In genomic region chr3:127498197-127498741, GRCm38 (mm10) we compare ENCODE assay signal across 8 mouse cellular contexts. TPM values are rescaled to one million over a fixed set of nuclear protein-coding genes. Genes with fewer than 3 reads are reported as not detected.
A peak's percentile ranks its signal among the peaks of the same experiment; 100 is the strongest.
DNase-seq lines count a peak whose midpoint lies in the region; ATAC-seq and TF ChIP-seq lines count a peak whose summit lies in the region.

No protein-coding gene starts in this region.

- H3K36me3 ChIP-seq in kidney, embryonic 14.5 days (ENCODE audit: control insufficient read depth, insufficient read depth, low read length), result no peaks in the 10 kb centered on the region
- no peaks in the 10 kb centered on the region for H3K36me3 ChIP-seq in forebrain, embryonic 15.5 days
- H3K36me3 ChIP-seq in hindbrain, embryonic 15.5 days, result no peaks in the 10 kb centered on the region
- no peaks in the 10 kb centered on the region for H3K36me3 ChIP-seq in liver, embryonic 14.5 days (replicated peaks; ENCODE audit: control insufficient read depth, insufficient read depth, low read depth)

- peaks cover 26% of the 10 kb centered on the region for H3K27me3 ChIP-seq in kidney, embryonic 14.5 days (ENCODE audit: control insufficient read depth, insufficient read depth, low read length)
- peaks cover 3% of the 10 kb centered on the region; the same call in 1 of the 2 replicates for H3K27me3 ChIP-seq in forebrain, embryonic 15.5 days
- H3K27me3 ChIP-seq in hindbrain, embryonic 15.5 days, result peaks cover 3% of the 10 kb centered on the region; the same call in 1 of the 2 replicates
- H3K27me3 ChIP-seq in liver, embryonic 14.5 days (ENCODE audit: control insufficient read depth, insufficient read depth, low read length), result peaks cover 28% of the 10 kb centered on the region

- H3K27ac ChIP-seq in kidney, embryonic 14.5 days (ENCODE audit: low read depth, low read length), result no peak overlapping the region
- peak overlapping the region; percentile 73; the same call in 1 of the 2 replicates for H3K27ac ChIP-seq in forebrain, embryonic 15.5 days (replicated peaks)
- peak overlapping the region; percentile 82 for H3K27ac ChIP-seq in hindbrain, embryonic 15.5 days (replicated peaks)
- H3K27ac ChIP-seq in liver, embryonic 14.5 days, result no peak overlapping the region

- no peak for TF ChIP-seq CTCF in liver, embryonic 14.5 days (IDR thresholded peaks at IDR 0.05; ENCODE audit: low read depth)

- H3K4me2 ChIP-seq in kidney, embryonic 14.5 days (replicated peaks; ENCODE audit: low read depth, low read length), result peak overlapping the region; percentile 100
- H3K4me2 ChIP-seq in forebrain, embryonic 15.5 days (replicated peaks), result peak overlapping the region; percentile 88
- H3K4me2 ChIP-seq in hindbrain, embryonic 15.5 days, result peak overlapping the region; percentile 99
- peak overlapping the region; percentile 81 for H3K4me2 ChIP-seq in liver, embryonic 14.5 days (ENCODE audit: low read depth)

- no peaks in the 10 kb centered on the region for H3K9me3 ChIP-seq in kidney, embryonic 14.5 days (ENCODE audit: control insufficient read depth, low read length)
- no peaks in the 10 kb centered on the region for H3K9me3 ChIP-seq in forebrain, embryonic 15.5 days
- H3K9me3 ChIP-seq in hindbrain, embryonic 15.5 days, result no peaks in the 10 kb centered on the region
- no peaks in the 10 kb centered on the region for H3K9me3 ChIP-seq in liver, embryonic 14.5 days (ENCODE audit: control insufficient read depth, low read length)

- 2% methylated on average over 20 of the region's 23 CpGs for WGBS in kidney, embryonic 14.5 days
- WGBS in forebrain, embryonic 15.5 days, result under 1% methylated on average over 23 of the region's 23 CpGs
- under 1% methylated on average over 20 of the region's 23 CpGs for WGBS in hindbrain, embryonic 15.5 days
- 2% methylated on average over 22 of the region's 23 CpGs for WGBS in liver, embryonic 14.5 days (ENCODE audit: insufficient replicate concordance)

- TF ChIP-seq EP300 in liver, embryonic 14.5 days (IDR thresholded peaks at IDR 0.05; ENCODE audit: low read depth), result no peak

- peak overlapping the region; percentile 67 for H3K9ac ChIP-seq in kidney, embryonic 14.5 days (ENCODE audit: low read depth, low read length)
- peak overlapping the region; percentile 82 for H3K9ac ChIP-seq in forebrain, embryonic 15.5 days (replicated peaks)
- H3K9ac ChIP-seq in hindbrain, embryonic 15.5 days, result peak overlapping the region; percentile 90
- H3K9ac ChIP-seq in liver, embryonic 14.5 days (replicated peaks), result 0 out of 2 replicates have a peak overlapping the region, but pooled peaks have one; percentile 40

- peak overlapping the region; percentile 59 for H3K4me3 ChIP-seq in kidney, embryonic 14.5 days (ENCODE audit: low read length)
- H3K4me3 ChIP-seq in forebrain, embryonic 15.5 days, result peak overlapping the region; percentile 59
- H3K4me3 ChIP-seq in hindbrain, embryonic 15.5 days, result peak overlapping the region; percentile 84
- peak overlapping the region; percentile 22 to 51; a peak in 3 of 4 replicates for H3K4me3 ChIP-seq in liver, embryonic 14.5 days (ENCODE audit: insufficient read depth in 1 of 2, low read depth in 2 of 2, low read length in 2 of 2)

- no peak for DNase-seq in kidney, adult 18-20 months
- DNase-seq in cerebellum, adult 11-12 months, result peak; percentile 30
- DNase-seq in liver, embryonic 14.5 days (ENCODE audit: low read depth in 3 of 3, low spot score in 3 of 3), result peak in 2 of 3 experiments; percentile 10 to 14
- peak; percentile 58 to 66 for DNase-seq in right cerebral cortex, postnatal 10 days (ENCODE audit: low spot score in 2 of 2)
- DNase-seq in thymus, postnatal 10 days (ENCODE audit: low spot score in 2 of 2), result no peak

- peak; percentile 77 for ATAC-seq in kidney, embryonic 14.5 days (ENCODE audit: low FRiP score, low TSS enrichment)
- ATAC-seq in forebrain, embryonic 15.5 days (replicated peaks), result peak; percentile 84
- ATAC-seq in hindbrain, embryonic 15.5 days (ENCODE audit: low FRiP score, low read depth), result peak; percentile 89
- peak; percentile 57; the same call in 1 of the 2 replicates for ATAC-seq in liver, embryonic 14.5 days (ENCODE audit: insufficient read depth)

- H3K4me1 ChIP-seq in kidney, embryonic 14.5 days (ENCODE audit: control insufficient read depth, insufficient read depth, low read length), result peaks cover 5% of the 10 kb centered on the region
- peaks cover 17% of the 10 kb centered on the region for H3K4me1 ChIP-seq in forebrain, embryonic 15.5 days
- H3K4me1 ChIP-seq in hindbrain, embryonic 15.5 days (replicated peaks), result peaks cover 17% of the 10 kb centered on the region
- H3K4me1 ChIP-seq in liver, embryonic 14.5 days (replicated peaks; ENCODE audit: control insufficient read depth in 2 of 2, insufficient read depth in 2 of 2, low read length in 1 of 2), result no peaks in the 10 kb centered on the region

RNA-seq across cellular contexts. Expression of gene Ank2, which starts 0.9 kb away (rescaled TPM):
- polyA plus RNA-seq in kidney, embryonic 14.5 days (2014; fragmentation: Nextera tagmentation; extraction: Ambion mirVana), result 8.8 and 11.5 TPM in 2 replicates
- 158 and 159 TPM in 2 replicates for polyA plus RNA-seq in forebrain, embryonic 15.5 days (2015; fragmentation: Nextera tagmentation; extraction: Ambion mirVana)
- 157 and 193 TPM in 2 replicates for polyA plus RNA-seq in hindbrain, embryonic 15.5 days (2015; fragmentation: Nextera tagmentation; extraction: Ambion mirVana)
- 4.4 and 5.2 TPM in 2 replicates for polyA plus RNA-seq in liver, embryonic 14.5 days (2012; rRNA removed)
- polyA plus RNA-seq in liver, embryonic 14.5 days (2014; fragmentation: Nextera tagmentation; extraction: Ambion mirVana), result 4.8 and 5.5 TPM in 2 replicates

RNA-seq across cellular contexts. Expression of gene Larp7, which starts 54.9 kb away (rescaled TPM):
- polyA plus RNA-seq in kidney, embryonic 14.5 days (2014; fragmentation: Nextera tagmentation; extraction: Ambion mirVana), result 65.2 and 72.5 TPM in 2 replicates
- 33.9 and 37.9 TPM in 2 replicates for polyA plus RNA-seq in forebrain, embryonic 15.5 days (2015; fragmentation: Nextera tagmentation; extraction: Ambion mirVana)
- polyA plus RNA-seq in hindbrain, embryonic 15.5 days (2015; fragmentation: Nextera tagmentation; extraction: Ambion mirVana), result 27.5 and 31.7 TPM in 2 replicates
- polyA plus RNA-seq in liver, embryonic 14.5 days (2012; rRNA removed), result 7.7 and 22.4 TPM in 2 replicates
- 29.9 and 33.3 TPM in 2 replicates for polyA plus RNA-seq in liver, embryonic 14.5 days (2014; fragmentation: Nextera tagmentation; extraction: Ambion mirVana)

RNA-seq across cellular contexts. Expression of gene Zgrf1, which starts 55.0 kb away (rescaled TPM):
- 5.7 and 14.0 TPM in 2 replicates for polyA plus RNA-seq in kidney, embryonic 14.5 days (2014; fragmentation: Nextera tagmentation; extraction: Ambion mirVana)
- 5.1 and 6.0 TPM in 2 replicates for polyA plus RNA-seq in forebrain, embryonic 15.5 days (2015; fragmentation: Nextera tagmentation; extraction: Ambion mirVana)
- 4.2 and 4.5 TPM in 2 replicates for polyA plus RNA-seq in hindbrain, embryonic 15.5 days (2015; fragmentation: Nextera tagmentation; extraction: Ambion mirVana)
- polyA plus RNA-seq in liver, embryonic 14.5 days (2012; rRNA removed), result 3.2 and 4.7 TPM in 2 replicates
- 4.0 and 4.1 TPM in 2 replicates for polyA plus RNA-seq in liver, embryonic 14.5 days (2014; fragmentation: Nextera tagmentation; extraction: Ambion mirVana)

Comparison
In these comparisons a context has a peak if more than half of its experiments do, and no peak if none do; other contexts are left out.
1. H3K27ac ChIP-seq: peak in forebrain, embryonic 15.5 days (single experiment) and hindbrain, embryonic 15.5 days (single experiment); none in kidney, embryonic 14.5 days (single experiment) and liver, embryonic 14.5 days (single experiment).
2. H3K9ac ChIP-seq: peak in every context shown above with its lines; median percentile 90 in hindbrain, embryonic 15.5 days; 82 in forebrain, embryonic 15.5 days; 67 in kidney, embryonic 14.5 days; 40 in liver, embryonic 14.5 days.
3. DNase-seq: peak in cerebellum, adult 11-12 months (single experiment), liver, embryonic 14.5 days (2 of 3) and right cerebral cortex, postnatal 10 days (2 of 2); none in kidney, adult 18-20 months (single experiment) and thymus, postnatal 10 days (0 of 2).
4. RNA of gene Ank2, which starts 0.9 kb away (polyA plus RNA-seq): 158 to 159 TPM in forebrain, embryonic 15.5 days and 157 to 193 TPM in hindbrain, embryonic 15.5 days; 8.8 to 11.5 TPM in kidney, embryonic 14.5 days and 4.4 to 5.5 TPM in liver, embryonic 14.5 days; every median in the first group is over 10 times any median in the second.
5. Peak in every context shown above with its lines, with median percentiles within 50 percentile points of each other: ATAC-seq, H3K4me2 ChIP-seq and H3K4me3 ChIP-seq.